Mouse (Mus musculus) cerebellum, adult 9-10 months (tissue): ENCODE measurements around the gene Myh7b.

Experiments used
- DNase-seq: peaks from one replicate; pipeline ENCODE4 v3.0.0; 2022

Gene Myh7b

DNA sequence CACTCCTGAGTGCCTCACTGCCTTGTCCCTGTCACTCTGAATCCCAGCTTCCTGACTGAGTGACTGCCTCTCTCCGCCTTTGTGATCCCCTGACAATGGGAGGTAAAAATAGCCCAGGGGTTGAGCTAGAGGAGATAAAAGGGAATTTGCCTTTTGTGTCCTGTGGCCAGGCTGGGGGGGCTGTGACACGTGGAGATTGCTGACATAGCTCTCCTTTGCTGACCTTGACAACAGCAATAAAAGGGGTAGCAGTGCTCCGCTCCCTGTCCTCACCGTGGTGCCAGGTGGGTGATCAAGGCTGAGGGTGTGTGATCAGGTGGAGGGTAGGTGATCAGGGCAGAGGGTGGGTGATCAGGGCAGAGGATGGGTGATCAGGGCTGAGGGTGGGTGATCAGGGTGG is at the start of gene Myh7b:
Gene Myh7b, plus strand, starts transcription at position 235 of the 400 bp plus-strand sequence.
- DNase-seq = no peak

DNA sequence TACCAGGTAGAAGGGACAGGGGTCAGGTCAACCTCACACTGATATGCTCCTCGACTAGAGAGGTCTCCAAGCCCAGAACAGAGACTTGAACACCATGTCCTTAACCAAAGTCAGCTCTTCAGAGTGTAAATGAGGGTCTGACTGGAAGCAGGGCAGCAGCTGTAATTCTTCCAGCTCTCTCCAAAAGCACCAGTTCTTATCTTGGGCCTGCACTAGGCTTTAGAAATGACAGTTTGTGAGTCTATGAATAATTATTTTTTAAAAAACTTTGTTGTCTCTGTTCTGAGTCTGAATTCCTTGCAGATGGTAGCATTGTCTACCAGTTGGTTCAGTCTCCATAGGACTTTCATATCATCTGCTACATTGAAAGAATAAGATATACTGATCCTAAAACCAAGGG is 48.8 kb upstream of the Myh7b start:
- DNase-seq = no peak

DNA sequence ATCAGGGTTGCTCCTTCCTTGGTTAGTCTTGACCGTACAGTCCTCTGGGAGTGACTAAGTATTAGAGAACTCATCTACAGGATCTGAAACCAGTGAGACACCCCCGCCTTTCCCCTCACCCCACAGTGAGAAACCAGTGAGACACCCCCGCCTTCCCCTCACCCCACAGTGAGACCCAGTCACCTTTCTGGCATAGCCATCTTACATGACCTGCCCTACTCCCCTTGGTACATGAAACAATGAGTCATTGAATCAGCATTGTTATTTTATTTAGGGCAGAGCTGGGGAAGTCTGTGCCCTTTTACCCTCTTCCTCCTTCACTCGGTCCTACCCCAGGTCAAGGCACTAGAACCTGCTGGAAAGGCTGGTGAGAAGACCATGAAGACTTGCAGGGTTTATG is 48.1 kb upstream of the Myh7b start:
- DNase-seq = no peak

DNA sequence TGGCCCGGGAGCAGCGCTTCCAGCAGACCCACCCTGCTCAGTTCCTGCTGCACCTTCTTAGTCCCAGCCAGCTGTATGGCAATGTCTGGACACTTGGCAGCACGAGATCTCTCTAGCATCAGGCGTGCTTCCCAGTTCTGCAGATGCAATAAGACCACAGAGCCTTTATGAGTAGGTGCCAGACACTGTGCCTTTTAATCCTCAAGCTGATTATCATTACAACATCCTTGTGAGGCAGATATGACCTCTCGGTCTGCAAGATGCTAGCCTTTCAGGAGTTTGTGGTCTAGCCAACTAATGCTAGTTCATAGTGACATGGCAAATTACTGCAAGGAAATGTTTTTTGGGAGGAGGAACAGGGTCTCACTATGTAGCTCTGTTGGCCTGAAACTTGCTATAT is 43.3 kb upstream of the Myh7b start:
- DNase-seq = no peak

DNA sequence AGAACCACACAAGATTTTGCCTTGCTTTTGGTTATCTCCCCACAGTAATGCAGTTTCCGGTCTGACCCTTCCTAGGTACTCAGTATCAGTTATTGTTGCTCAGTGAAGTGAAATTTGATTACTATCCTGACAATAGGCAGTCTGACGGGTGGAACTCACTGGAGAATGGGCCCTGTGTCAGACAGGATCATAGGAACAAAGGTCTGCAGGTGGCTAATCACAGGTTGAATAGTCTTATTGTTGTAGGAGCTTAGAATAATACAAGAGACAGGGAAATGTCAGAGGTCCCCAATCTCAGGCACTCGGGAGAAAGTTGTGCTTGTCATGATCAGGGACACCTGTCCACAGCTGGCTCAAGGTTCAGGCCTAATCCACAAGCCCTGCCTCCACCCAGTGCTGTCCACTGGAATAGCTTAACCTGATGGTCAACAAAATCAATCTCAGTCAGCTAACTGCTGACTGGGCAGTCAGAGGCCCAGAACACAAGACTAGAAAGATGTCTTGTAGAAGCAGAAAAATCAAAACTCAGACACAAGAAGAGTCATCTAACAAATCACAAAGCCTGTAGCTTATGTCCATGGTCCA is 41.7 kb upstream of the Myh7b start:
- no peak for DNase-seq

DNA sequence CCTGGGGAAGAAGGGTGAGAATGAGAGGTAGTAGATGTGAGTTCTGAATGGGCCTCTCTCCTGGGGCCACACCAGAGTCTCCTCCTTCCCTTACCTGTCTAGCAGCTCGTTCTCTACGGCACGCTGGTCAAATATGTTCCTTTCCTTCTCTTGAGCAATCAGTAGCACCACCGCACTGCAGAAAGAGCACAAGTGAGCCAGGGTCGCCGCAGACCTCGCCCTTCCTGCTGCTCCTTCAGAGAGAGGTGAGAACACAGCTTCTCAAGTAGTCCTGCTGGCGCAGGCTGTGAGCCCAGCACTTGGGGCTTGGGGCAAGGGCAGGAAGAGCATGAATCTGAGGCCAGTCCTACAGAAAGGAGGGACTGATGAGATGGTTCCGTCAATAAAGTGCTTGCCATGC is 38.0 kb upstream of the Myh7b start:
- DNase-seq = no peak

DNA sequence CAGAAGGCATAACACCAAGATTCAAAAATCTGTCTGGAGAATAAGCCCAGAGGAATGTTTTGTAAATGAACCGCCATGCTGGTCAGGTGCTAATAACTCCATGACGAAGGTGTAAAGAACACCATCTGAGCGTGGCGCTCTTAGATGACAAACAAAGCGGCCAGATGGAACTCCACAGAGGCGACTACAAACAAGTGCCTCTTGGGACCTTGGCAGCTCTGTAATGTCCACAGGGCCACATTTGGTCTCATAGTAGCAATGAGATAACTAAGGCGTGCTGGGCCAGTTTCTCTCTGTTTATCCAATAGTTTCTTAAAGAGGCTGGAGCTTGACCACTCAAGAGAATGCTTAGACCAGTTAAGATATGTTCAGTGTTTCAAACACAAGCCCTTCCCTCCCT is 37.0 kb upstream of the Myh7b start:
- no peak for DNase-seq

DNA sequence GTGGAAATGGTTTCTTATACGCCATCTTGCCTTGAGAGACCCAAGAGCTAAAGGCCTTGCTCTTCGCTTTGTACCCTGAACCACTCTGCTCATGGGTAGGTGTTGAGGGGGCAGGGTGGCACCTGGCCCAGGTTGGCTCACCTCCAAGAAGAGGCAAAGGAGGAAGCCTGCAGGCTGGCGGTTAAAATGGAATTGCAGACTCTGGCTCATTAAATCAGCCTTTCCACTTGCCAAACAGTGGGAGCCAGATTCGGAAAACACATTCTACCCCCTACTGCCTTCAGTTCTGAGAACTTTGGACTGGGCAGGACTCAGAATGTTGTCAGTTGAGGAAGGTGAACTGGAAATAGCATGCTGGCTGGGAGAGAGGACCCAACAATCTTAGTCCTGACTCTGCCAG is 36.3 kb upstream of the Myh7b start:
- DNase-seq = peak; percentile 66

DNA sequence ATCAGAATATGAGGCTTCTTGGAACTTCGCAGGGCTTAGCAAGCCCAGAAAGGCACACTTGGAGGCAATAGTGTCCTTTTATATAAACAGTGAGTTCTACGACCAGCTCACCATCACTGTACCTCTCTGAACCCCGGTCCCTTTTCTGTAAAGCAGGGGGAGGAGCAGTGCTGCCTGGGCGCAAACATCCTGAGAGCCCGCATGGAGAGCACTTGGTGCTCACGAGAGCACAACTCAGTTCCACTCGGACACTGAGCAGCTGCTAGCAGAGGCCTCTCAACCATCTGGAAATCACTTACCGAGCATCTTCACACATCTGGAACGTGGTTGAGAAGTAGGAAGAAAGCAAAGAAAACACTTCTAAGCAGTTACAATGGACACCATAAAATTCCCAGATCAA is 34.4 kb upstream of the Myh7b start:
- no peak for DNase-seq

DNA sequence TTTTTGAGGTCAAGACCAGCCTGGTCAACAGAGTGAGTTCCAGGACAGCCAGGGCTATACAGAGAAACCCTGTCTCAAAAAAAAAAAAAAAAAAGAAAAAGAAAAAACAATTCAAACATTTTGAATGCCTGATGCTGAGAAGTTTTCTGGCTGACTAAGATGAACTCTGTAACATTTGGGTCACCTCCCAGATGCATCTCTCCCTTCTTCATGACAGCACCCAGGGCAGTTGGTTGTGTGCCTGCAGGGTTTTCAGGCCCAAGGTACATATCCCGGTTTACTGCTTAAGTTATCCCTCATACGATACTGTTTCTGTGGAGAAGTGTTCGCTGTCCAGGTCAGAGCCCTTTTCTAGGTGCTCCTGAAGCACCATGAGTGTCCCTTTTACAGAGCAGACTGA is 30.7 kb upstream of the Myh7b start:
- no peak for DNase-seq

DNA sequence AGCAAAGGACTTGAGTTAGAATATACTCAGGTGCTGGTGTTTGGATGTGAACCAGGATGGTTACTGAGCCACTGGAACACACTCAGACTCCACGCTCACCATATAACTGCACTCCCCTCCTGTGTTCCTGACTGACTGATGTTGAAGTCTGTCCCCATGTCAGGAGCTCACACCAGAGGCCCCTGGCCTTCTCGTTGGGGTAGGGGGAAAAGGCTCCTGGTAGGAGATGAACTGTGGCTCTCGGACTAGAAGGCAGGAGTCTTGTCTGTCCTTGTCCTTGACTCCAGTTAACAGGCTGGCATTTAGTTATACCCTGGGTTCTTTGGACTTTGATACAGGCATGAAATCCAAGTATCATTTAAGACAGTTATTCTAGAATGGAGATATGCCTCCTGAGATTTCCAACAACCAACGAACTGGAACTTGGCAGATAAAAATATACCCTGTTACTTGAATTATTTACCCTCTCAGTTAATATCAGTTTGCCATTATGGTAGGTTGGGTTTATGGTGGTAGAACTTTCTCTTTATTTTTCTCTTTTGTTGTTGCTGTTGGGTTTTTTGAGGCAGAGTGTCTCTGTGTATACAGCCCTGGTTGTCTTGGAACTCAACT is 28.5 kb upstream of the Myh7b start:
- no peak for DNase-seq

DNA sequence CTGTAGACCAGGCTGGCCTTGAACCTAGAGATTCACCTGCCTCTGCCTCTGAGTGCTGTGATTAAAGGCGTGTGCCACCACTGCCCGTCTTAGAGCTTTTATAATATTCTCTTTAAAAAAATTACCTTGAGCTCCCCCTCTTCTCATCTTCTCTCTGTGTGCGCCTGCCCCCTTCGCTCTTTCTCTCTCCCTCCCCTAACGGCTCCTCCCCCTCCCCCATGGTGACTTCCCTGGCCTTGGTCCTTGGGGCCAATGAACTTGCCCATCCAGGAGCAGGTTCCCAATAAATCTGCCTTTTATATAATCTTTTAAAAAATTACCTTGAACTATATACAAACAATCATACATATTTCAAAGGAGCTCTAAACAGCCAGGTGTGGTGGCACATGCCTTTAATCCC is 28.0 kb upstream of the Myh7b start:
- no peak for DNase-seq

DNA sequence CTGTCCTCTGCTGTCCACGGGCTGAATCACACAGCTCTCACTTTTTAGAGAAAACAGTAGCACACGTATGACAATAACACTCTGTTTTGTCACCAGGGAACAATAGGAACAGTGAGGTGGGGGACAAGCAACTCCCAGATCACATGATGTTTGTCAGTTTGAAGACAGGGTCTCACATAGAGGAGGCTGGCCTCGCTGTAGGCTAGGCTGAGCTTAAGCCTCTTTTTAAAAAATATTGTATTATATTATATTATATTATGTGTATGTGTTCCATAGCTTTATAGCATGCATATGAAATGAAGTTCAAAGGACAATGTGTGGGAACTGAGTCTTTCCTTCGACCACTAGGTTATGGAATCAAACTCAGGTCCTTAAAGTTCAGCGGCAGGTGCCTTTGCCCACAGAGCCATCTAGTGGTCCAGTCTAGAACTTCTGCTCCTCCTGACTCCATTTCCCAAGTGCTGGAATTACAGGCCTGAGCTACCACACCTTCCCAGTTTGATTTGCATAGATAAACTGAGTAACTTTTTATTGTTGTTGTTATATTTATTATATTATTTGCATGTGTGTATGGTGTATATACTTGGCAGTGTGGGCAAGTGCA is 27.0 kb upstream of the Myh7b start:
- peak; percentile 75 for DNase-seq

DNA sequence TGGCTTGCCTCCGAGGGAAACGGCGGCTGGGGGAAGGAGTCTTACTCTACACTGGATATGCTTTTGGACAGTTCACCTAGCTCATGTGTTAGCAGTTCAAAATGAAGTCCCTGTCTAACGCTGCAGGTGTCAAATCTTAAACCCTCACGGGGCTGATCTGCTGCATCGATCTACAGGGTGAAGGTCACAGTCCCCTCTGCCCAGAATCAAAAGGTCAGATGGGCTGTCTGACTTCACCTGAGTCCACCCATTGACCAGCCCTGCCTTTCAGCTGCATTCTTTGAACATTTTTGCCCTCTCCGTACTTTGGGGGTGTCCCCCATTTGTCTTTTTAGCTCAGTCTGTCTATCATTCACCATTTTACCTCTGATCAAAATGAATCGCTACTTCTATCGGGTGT is 25.9 kb upstream of the Myh7b start:
- no peak for DNase-seq

DNA sequence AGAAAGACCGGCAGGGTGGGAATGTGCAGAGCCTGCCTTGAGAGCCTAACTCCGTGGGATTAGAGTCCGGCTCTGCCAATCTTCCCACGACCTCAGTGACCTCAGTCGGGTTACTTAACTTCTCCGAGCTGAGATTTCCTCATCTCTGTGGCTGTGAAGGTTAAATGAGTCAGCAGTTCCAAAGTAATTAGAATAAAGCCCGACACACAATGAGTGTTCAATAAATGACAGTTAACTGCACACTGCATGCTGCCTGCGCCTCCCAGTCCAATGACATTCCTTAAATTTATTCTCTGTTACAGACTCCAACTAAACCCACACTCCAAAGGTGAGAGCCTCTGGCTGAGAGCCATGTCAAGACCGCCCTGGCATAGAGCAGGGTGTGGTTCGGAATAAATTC is 25.5 kb upstream of the Myh7b start:
- no peak for DNase-seq

DNA sequence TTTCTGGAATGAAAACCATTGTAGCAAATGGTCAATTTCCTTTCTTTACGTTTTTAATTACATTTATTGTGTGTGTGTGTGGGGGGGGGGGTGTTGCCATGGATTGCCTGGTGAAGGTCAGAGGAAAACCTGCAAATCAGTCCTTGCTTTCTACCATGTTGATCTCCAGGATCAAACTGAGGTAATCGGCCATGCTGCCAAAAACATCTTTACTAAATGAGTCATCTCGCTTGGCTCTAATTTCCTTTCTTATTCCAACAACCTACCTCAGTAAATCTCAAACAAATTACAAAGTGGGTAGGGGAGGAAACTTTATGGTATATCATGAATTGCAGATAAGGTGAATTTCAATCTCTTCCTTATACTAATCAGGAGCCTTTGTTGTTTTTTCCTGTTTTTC is 22.9 kb upstream of the Myh7b start:
- DNase-seq = no peak

DNA sequence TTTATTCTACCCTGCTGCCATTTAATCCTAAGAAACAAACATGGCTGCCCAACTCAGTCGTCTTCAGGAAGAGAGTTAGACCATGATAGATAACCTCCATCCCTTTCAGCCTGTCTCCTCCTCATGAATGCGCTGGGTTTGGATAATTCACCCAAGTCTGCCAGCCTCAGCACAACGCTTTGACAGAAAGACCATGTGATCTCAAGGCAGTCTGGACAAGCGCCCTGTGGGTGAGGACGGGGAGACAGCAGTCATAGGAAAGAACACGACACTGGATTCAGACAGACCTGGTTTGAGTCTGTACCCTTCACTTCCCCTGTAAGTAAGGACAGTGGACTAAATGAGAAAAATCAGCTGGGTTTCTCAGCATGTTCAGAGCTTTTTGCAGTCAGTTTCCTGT is 21.5 kb upstream of the Myh7b start:
- peak; percentile 17 for DNase-seq

DNA sequence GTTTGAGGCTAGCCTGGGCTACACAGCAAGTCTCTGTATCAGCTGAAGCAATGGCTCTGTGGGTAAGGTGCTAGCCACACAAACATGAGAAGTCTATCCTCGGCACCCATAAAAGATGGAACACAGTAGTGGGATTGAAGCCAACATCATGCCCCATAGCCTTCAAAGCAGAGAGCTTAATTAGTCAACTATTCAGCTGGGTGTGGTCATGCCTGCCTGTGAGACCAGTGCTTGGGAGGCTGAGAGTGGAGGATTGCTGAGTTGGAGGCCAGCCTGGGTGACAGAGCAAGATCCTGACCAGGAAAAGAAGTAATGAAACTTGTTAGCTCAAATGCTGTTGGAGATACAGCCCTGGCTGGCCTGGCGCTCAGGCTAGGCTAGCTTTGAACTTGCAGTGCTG is 20.1 kb upstream of the Myh7b start:
- DNase-seq = peak; percentile 19

DNA sequence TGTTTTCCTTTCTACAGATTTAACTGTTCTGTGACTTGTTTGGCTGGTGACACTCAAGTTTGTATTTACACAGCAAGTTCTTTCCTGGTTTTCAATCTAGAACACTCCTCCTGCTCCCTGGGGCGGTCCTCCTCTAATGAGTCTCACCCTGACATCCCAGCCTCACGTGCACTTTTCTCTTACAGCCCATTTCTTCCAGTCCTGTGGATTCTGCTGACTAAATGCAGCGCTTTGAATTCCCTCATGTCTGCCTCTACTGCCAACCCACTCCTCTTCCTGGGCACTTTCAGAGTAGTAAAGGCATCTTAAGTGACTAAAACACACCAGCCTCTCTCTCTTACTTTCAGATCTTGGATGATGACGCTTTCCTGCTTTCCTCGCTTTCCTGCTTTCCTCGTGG is 19.3 kb upstream of the Myh7b start:
- peak; percentile 39 for DNase-seq

DNA sequence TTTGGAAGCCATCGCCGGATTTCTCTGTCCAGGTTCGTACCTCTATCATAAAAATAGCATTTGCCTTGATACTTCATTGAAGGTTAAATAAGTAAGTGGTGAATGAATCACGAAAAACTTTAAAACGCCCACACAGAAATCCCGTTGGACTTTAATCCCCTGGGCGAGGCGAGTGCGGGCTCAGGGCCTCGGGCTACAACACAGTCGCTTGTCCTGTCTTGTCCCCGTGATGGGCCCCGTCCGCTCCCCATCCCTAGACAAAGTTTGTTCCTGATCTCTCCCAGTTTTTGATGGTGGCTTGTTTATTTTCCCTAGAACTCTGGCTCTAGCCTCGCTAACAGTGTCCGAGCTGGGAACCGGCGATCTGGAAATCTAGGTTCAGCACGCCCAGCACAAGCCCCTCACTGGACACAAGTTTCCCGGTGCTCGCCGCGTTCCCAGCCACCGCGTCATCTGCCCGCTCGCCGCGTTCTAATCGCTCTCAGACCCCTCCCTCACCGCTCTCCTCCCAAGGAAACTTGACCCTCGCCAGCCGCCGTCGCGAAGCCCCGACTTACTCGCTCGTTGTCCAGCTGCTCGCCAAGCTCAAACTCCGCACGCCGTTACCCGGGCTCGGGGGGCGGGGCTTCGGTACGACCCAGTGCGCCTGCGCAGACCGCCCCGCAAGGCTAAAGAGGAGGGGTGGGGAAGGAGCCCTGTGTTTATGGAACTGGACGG is 18.7 kb upstream of the Myh7b start, which contains the start of gene Gss:
Gene Gss, minus strand, starts transcription at position 674 of the 717 bp plus-strand sequence.
- DNase-seq = peak; percentile 98

DNA sequence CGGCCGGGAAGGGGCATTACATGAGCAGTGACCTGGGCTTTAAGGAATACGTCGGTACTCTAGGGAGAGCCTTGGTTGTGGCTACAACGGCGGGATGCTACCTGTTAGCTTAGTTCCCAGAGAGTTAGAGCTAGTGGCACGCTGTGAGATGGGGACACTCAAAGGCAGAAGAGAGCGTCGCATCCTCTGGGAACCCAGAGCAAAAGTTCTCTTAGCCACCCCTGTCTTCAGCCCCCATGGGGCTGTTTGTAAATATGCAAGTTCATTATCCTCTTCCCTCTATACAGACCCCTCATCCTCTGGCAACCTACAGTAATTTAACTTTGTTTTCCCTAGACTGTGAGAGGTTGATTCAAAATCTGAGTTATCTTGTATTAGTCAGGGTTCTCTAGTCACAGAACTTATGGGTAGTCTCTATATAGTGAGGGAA is 18.1 kb upstream of the Myh7b start:
- no peak for DNase-seq

DNA sequence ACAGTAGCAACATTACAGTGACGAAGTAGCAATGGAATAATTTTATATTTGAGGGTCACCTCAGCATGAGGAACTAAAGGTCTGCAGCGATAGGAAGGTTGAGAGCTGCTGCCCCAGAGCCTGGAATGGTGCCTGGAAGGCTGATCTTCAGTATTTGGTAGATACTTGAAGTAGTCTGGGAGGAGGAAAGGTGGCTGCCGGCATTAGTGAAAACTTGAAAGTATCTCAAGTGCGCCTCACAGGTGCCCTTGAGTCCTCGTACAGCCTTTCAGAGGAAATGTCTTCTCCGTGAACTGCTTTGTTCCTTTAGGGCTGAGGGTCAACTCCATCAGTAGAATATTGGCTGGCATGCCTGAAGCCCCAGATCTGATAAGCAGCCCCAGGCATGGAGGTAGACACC is 15.5 kb upstream of the Myh7b start:
- no peak for DNase-seq

DNA sequence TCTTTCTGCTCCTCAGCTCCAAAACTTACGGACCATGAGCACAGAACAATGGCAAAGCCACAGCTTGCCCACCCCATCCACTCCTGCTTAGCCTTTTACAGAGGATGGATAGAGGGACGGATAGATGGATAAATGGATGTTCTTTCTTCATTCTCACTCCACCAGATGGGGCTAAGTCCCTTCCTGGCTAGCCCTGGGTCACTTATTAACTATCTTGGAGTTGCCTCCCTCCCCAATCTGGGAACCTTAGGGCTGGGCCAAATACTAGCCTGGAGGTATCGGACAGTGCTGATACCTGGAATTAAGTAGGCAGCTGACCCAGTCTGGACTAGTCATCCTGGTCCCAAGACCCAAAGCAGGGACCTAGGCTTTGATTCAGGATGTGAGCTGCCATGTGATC is 7.3 kb upstream of the Myh7b start:
- no peak for DNase-seq

DNA sequence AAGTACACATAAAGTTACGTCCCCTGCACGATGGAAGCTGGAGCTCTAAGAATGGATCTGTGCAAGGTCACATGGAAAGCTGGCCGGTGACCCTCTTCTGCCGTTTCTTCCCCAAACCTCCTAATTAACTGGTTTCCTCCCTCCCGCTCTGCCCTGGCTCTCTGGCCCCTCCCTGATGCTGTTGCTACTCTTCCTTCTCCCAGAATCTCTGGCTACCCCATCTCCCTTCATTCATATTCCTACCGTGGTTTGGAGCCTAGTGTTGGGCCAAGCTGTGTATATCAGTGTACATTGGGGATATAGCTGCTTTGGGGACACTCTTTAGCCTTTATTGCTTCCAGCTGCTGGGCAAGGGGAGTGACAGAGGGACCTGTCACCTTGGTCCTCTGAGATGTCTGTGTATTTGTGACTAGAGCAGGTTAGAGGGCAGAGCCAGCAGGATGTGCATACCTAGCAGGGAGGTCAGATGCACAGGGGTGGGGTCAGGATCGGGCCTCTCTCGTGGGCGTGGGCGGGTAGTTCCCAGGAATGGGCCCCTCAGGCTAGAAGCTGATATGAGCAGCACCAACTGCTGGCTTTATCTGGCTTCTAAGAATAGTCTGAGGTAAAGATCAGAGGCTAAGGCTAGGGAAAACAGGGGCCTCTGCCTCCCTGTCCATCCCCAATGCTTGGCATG is 6.3 kb upstream of the Myh7b start:
- no peak for DNase-seq
